Mouse (Mus musculus) adrenal gland, postnatal 25 days (tissue): ENCODE data around the gene Prkag2. TPM values are rescaled to one million over a fixed set of nuclear protein-coding genes. Genes with fewer than 3 reads are reported as not detected.

Experiments used
- DNase-seq: peaks from one replicate; pipeline ENCODE4 v3.0.0; 2021; ENCODE audit warnings: mixed read lengths
- total RNA-seq: library from RNA; stranded (reverse); gene quantifications from 2 replicates; pipeline ENCODE4 v1.2.3, GENCODE M21; 2021

Gene Prkag2
- total RNA-seq, 1 experiment from 2014 or later: 34.8 TPM

DNA sequence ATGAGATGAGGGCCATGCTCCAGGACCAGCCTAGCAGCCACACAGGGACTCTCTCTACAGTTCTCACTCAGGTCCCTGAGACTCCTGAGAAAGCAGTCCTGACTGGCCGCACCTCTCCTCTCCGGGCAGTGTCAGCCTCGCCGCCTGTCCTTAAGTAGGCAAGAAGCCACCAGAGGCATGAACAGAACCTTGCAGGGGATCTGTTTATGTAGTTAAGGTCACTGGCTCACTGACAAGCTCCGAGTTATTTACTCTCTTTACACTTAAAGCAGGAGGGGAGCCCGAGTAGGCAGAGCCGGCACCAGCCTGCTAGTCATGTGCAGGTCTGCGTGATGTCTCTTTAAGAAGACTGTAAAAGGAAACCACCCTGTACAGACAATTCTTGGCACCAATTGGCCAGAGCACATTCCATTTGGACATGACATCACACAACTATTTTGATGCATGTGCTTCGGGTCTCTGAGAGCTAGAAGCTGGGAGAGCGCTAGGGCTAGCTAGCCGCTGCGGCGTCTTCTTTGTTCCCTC is 104.8 kb downstream of the Prkag2 start:
- peak; percentile 52 for DNase-seq

- DNase-seq: no peak
These were observed 107.3 kb downstream of the Prkag2 start for GRCm38 (mm10) chr5:24993190-24993589.

- DNase-seq: no peak
These were observed 108.9 kb downstream of the Prkag2 start for GRCm38 (mm10) chr5:24991575-24991974.

DNA sequence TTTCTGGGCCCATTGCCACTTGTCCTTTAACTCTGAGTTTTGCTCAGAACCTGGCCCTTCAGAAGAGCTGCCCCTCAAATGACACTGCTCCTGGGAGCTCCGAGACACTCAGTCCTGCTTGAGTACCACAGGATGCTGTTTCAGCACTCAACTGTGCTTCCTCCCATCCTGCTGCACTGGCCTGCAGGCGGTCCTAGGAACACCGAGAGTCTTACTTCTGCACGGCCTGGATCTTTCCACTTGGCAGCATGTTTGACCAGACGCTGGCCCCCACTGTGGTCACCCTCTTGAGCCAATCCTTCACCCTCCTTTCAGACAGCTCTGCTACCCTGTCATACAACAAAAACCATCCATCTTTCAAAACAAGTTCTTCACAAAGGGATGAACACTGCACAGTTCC is 110.0 kb downstream of the Prkag2 start:
- no peak for DNase-seq

- DNase-seq: no peak
These were observed 110.8 kb downstream of the Prkag2 start for GRCm38 (mm10) chr5:24989683-24990082.

- no peak for DNase-seq
These were observed 113.5 kb downstream of the Prkag2 start for GRCm38 (mm10) chr5:24986956-24987355.

- DNase-seq: no peak
These were observed 114.1 kb downstream of the Prkag2 start for GRCm38 (mm10) chr5:24986204-24986940.

- no peak for DNase-seq
These were observed 114.8 kb downstream of the Prkag2 start for GRCm38 (mm10) chr5:24985434-24986176.

- no peak for DNase-seq
These were observed 116.3 kb downstream of the Prkag2 start for GRCm38 (mm10) chr5:24984157-24984556.

DNA sequence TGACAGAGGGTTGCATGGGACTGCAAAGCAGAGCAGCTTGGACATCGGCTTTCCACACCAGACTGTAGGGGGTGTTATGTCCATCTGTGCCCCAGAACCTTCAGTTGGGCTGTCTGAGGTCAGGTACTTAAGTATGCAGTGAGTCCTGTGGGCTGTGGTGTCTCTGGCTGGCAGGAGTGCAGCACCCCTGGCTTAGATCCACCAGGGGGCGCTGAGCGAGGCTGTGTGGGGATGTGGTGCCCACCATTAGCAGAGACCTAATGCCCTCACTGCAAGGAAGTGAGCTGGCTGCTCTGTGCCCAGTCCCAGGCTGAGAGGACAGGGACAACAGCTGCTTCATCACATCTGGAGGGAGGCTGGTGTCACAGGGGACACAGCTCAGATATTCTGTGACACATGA is 116.9 kb downstream of the Prkag2 start:
- peak; percentile 69 for DNase-seq

DNA sequence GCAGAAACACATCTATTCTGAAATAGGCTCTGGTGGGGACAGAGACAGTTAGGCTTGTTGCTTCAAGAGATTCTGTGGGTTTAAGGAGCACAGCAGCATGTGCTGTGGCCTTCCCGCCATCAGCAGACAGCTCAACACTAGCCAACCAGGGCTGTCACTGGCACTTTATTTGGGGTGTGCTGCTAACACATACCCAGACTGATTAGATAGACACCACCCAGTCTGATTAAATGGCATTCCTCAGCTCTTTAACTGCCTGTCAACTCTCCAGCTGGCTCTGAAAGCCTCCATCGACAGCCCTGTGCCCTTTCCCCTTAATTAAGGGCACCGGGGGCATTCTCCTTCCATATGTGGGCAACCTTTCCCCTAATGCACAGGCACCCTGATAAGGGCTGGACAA is 118.2 kb downstream of the Prkag2 start:
- no peak for DNase-seq

GRCm38 (mm10) chr5:24981765-24982164 is 118.7 kb downstream of the Prkag2 start:
- DNase-seq: peak; percentile 66

DNA sequence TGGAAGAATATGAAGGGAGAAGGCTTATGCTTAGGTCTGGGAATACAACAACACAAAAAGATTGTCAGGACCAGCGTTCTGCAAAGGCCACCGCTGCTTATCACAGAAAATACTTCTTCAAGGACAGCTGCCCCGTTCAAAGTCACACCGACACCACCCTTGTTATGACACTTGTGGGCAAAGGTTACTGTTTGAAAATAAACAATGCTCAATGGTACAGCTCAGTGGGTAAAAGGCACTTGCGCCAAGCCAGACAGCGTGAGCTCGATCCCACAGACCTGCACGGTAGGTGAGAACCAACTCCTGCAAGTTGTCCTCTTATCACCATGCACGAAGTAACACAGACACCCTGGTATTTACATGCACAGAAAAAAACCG is 120.5 kb downstream of the Prkag2 start:
- no peak for DNase-seq

DNA sequence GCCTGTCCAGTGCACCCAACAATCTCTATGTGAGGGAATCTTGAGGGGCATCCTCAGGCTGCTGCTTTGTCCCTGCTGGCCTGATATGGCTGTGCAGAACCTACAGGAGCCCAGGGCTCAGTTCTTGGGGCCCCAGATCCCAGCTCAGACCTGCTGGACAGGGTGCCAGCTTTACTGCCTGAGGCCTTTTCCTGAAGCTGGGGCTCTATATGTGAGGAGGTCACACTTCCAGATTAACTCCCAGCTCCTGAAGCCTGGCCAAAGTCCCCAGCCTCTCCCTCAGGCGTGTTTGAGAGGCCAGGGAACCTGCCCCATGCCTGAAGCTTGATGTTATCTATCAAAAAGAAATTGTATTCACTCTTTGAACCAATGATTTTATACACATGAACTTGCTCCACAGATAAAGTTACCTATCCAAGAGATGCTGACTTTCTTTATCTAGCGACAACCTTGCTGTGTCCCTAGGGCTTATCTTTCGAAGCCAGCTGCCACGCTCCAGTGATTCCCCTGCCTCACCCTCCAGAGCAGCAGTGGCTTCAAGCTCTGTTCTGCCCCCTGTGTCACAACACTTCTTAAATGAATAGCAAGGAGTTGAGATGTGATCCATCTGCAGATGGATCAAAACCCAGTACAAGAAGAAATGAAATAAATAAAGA is 121.0 kb downstream of the Prkag2 start:
- DNase-seq: no peak

DNA sequence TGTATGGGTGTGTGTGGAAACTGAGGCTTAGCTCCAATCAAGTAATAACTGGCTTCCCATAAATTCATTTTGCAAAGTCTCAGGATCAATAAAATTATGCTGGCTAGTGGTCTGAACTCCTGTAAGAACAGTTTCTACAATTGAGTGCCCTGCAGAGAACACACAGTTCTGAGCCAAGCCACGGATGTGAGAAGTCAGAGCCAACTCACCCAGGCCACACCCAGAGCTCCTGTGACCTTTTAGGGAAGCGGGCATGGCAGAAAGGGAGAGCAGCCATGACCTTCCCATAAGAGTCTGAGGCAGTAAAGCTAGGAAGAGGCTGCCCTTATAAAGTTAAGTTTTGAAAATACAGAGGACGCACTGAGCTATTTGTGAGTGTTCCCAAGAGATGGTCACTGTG is 123.5 kb downstream of the Prkag2 start:
- no peak for DNase-seq

- peak; percentile 41 for DNase-seq
These were observed 124.2 kb downstream of the Prkag2 start for GRCm38 (mm10) chr5:24976236-24976635.

- no peak for DNase-seq
These were observed 125.3 kb downstream of the Prkag2 start for GRCm38 (mm10) chr5:24975100-24975499.

DNA sequence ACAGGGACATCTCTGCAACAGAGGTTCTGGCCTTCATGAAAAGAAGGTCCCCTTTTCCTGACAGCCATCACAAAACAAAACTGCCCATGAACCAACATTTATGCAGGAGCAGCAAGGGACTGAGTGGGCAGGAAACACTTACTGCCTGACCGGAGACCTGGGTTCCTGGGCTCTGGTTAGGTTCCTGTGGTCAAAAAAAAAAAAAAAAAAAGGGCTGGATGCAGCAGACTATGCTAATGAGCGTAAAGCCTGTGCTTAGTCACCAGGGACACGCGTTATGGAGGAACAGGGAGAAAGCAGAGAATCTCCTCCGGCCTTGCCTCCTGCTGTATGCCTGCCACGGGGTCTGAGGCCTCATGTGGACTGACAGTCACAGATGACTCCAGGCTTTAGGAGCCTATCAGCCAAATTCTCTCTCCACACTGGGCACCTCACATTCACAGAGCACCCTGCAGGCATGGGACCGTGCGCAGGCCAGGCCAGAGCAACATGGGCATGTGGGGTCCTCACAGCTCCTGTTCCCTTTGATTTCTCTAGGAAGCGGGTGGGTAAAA is 126.7 kb downstream of the Prkag2 start:
- DNase-seq: no peak

DNA sequence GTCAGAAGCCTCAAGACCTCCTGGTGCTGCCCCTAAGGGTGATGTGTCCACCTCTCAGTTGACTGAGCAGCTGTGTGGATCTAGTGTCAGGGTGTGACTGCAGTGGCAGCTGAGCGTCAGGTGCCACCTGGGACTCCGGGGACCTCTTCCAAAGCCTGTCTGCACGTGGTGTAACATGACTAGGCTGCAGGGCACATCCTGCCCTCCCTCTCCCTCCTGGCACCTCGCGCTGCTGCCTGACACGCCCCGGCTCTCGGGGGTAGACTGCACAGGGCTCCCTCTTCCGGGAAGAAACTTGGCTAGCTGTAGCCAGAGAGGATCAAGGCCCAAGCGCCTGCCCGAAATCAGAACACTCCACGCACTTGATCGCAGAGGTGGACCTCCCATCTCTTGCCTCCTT is 127.2 kb downstream of the Prkag2 start:
- DNase-seq: no peak

DNA sequence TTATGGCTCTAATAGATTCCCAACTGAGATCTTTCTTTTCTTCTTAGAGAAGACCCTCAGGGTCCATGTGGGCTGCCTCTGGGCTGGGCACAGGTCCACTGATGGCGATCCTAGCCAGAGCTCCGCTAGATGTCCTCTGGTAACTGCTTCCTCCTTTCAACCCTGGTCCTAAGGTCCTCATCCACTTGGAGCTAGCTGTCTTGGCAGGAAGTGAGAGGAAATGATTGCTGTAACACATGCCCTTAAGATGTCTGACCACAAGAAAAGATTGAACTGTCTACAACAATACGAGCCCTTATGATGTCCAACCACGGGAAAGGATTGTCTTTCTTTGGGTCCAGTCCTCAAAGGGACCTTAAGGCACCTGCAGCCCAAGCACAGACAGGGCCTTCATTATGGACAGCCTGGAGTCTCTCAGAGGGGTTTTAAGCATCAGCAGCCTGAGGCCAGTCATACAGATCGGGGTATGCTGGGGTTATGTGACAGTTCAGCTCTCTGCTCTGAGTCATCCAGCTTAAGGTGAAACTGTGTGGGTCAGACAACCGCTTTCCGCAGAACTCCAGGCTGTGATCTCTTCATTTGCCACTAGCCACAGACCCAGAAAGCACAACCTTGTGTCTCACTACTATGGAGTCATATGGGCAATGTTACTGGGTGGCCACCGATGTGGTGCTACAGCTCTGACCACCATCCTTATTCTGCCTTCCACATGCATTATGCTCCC is 129.7 kb downstream of the Prkag2 start:
- DNase-seq: no peak

DNA sequence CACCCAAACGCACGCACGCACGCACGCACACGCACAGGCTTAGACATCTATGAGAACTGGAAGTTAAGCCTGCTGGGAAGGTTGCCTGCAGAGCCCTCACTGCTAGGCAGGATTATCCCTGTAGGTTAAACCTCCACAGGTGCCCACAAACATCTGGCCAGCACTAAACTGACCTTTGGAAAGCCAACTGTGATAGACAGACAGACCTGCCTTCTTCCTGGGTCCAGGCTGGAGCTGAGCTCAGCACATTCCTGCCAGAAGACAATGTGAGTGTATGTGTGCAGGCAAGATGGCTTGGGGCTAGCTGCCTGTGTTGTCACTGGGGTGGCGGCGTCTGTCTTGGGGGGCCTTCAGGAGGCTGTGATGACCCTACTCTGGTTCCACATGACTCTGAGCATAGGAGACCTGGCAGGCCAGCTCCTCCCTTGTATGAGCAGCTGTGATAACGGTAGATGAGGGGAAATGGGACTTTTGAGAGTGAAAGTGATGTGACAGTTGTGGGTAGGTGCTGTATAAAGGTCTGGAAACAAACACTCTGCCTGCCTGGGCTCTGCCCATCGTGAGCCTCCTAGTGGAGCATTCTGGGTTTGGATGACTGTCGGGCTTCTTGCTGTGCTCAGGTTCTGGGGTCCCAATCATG is 131.1 kb downstream of the Prkag2 start:
- DNase-seq: no peak

DNA sequence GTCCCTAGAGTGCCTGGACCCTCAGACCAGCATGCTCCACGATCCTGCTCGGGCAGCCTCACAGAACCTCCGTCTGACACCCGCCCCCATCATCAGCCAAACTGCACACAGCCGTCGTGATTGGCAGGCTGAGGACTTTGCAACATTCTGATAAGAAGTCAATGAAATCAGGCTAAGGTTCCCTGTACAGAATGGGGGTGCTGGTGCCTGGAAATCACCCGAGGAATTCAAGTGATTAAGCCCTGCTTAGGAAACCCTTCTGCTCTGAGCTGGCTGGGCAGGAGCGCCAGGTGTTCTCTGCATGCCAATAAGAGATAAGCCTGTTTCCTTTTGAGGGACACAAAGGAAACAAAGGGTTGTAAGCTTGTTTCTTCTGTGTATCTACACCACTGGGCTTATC is 131.7 kb downstream of the Prkag2 start:
- no peak for DNase-seq
